Mouse (Mus musculus) spleen, adult 2 months (tissue): Measurements from ENCODE around the gene Chac1.

Experiments used
- CTCF ChIP-seq: fragments of 200-500 bp; IDR thresholded peaks from 2 replicates; pipeline ENCODE4 v1.5.1; 2011; ENCODE audit warnings: mild to moderate bottlenecking, inconsistent platforms; ENCODE audit not compliant: insufficient read depth, insufficient read length, insufficient replicate concordance; ENCODE audit errors: extremely low read depth
- POLR2A ChIP-seq: fragments of 200-500 bp; IDR thresholded peaks from 2 replicates; pipeline ENCODE4 v1.6.1; 2011; ENCODE audit warnings: low read depth, low read length, inconsistent platforms

DNA sequence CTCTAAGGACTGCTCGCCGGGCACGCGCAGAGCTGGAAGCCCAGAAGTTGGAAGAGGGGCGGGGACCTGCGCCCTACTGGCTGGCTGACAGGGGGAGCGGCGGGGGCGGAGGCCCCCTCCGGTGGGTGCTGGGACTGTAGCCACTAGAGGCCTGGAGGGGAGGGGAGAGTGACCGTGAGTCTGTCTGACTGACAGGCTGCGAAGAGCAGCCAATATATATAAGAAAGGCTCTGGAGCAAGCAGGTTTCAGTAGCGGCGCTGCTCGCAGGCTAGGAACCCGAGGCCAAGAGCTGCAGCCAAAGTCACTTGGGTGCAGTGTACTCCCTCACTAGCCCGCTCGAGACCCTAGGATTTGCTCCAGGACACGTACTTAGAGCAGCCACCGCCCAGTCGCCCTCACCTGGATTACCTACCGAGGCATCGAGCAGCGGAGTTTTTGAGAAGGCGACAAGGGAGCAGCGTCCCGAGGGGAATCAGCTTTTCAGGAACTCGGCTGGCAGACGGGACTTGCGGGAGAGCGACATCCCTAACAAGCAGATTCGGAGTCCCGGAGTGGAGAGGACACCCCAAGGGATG lies 25.4 kb upstream of the Chac1 start, which contains the start of gene Dll4:
- no peak for TF ChIP-seq CTCF
- TF ChIP-seq POLR2A = no peak
